Mouse (Mus musculus): ENCODE measurements at regions not wholly inside any gene's neighbourhood (a gene's known extent, or its start where the extent isn't known, plus 50 kb on each side); places are given as distances from the start of the nearest gene placed in this dataset.

DNA sequence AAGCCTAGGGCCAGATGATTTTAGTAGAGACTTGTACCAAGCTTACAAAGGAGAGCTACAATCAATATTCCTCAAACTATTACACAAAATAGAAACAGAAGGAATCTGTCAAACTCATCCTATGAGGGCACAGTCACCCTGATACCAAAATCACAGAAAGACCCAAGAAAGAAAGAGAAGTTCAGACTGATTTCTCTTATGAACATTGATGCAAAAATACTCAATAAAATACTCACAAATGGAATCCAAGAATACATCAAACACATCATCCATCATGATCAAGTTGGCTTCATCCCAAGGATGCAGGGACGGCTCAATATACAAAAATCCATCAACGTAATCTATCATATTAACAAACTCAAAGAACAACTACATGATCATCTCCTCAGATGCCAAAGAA is 377.9 kb upstream of the Ercc4 start:
- H3K36me3 ChIP-seq (replicated peaks; ENCODE audit: control insufficient read depth, insufficient read depth) = no peaks in the 10 kb centered on the region
- no peaks in the 10 kb centered on the region for H3K27me3 ChIP-seq (ENCODE audit: control insufficient read depth, insufficient read depth, low read length)
- DNase-seq (ENCODE audit: low spot score) = no peak
- peaks cover 10% of the 10 kb centered on the region; the same call in 1 of the 2 replicates for H3K9me3 ChIP-seq (ENCODE audit: control insufficient read depth, low read length)
- WGBS = 79% methylated on average over 2 of the region's 2 CpGs
- ATAC-seq (ENCODE audit: low FRiP score) = no peak
- H3K4me1 ChIP-seq (replicated peaks; ENCODE audit: control insufficient read depth, insufficient read depth, low read length) = no peaks in the 10 kb centered on the region
- H3K4me3 ChIP-seq (replicated peaks; ENCODE audit: low read length) = no peak overlapping the region
- no peak overlapping the region for H3K4me2 ChIP-seq (replicated peaks)
- no peak overlapping the region for H3K9ac ChIP-seq
- no peak overlapping the region for H3K27ac ChIP-seq

DNA sequence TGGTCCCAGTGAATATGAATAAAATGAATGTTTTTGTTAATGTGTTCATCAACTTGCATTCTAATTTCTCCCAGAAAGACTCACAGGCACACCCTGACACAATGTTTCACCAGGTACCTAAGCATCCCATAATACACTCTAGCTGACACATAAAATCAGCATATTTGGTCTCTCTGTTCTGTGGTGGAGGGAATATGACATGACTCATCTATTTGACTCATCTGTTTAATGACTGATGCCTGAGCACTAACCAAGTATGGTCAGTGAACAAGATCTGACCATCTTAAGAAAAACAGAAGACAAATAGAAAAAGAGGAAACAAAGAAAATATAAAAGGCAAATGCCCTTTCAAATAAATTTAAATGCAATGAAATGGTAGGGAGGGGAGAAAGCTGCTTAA is 367.0 kb upstream of the Ercc4 start:
- no peak for DNase-seq (ENCODE audit: low spot score)
- H3K4me3 ChIP-seq (replicated peaks; ENCODE audit: low read length) = no peak overlapping the region
- H3K4me2 ChIP-seq (replicated peaks) = no peak overlapping the region
- no peak overlapping the region for H3K27ac ChIP-seq
- no peak for ATAC-seq (ENCODE audit: low FRiP score)
- no peak overlapping the region for H3K9ac ChIP-seq
- H3K27me3 ChIP-seq (ENCODE audit: control insufficient read depth, insufficient read depth, low read length) = no peaks in the 10 kb centered on the region
- no peaks in the 10 kb centered on the region for H3K4me1 ChIP-seq (replicated peaks; ENCODE audit: control insufficient read depth, insufficient read depth, low read length)
- no peaks in the 10 kb centered on the region for H3K9me3 ChIP-seq (ENCODE audit: control insufficient read depth, low read length)
- no peaks in the 10 kb centered on the region for H3K36me3 ChIP-seq (replicated peaks; ENCODE audit: control insufficient read depth, insufficient read depth)

DNA sequence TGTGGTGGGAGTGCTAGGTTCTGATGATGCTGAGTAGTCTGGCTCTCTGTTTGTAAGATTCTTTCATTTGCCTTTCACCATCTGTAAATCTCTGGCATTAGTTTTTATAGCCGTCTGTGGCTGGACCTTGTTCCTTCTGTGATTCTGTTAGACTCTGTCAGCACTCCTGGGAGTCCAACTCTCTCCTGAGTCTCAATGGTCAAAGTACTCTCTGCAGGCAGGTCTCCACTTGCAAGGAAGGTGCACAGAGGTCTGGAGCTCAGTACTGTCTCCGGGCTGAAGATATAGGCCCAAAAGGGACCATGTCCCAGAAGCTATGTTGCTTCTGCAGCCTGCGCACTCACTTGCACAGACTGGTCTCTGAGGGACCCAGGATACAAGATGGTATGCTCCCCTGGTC is 356.3 kb upstream of the Ercc4 start:
- no peak overlapping the region for H3K27ac ChIP-seq
- 99% methylated on average over 3 of the region's 3 CpGs for WGBS
- no peaks in the 10 kb centered on the region for H3K9me3 ChIP-seq (ENCODE audit: control insufficient read depth, low read length)
- ATAC-seq (ENCODE audit: low FRiP score) (no peak), DNase-seq (ENCODE audit: low spot score) (no peak)
- no peak overlapping the region for H3K4me2 ChIP-seq (replicated peaks)
- H3K4me1 ChIP-seq (replicated peaks; ENCODE audit: control insufficient read depth, insufficient read depth, low read length) = no peaks in the 10 kb centered on the region
- no peaks in the 10 kb centered on the region for H3K27me3 ChIP-seq (ENCODE audit: control insufficient read depth, insufficient read depth, low read length)
- no peaks in the 10 kb centered on the region for H3K36me3 ChIP-seq (replicated peaks; ENCODE audit: control insufficient read depth, insufficient read depth)
- no peak overlapping the region for H3K4me3 ChIP-seq (replicated peaks; ENCODE audit: low read length)
- H3K9ac ChIP-seq = no peak overlapping the region

DNA sequence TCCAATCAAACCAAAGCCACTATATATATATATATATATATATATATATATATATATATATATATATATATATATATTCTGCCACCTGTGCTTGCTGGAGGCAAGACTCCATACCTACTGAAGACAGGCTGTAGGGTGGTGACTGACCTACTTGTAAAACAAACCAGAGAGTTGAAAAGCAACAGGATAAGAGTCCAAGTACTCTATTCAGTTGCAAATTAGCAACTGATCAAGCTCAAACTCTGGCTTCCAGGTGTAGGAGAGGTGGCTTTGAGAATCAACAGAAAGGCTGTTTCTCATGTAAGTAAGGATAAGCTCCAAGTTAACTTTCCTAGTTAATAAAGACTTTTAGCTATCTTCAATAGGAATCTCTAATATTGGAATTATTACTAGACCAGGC is 355.1 kb upstream of the Ercc4 start:
- H3K9ac ChIP-seq = no peak overlapping the region
- H3K4me3 ChIP-seq (replicated peaks; ENCODE audit: low read length) = no peak overlapping the region
- no peak overlapping the region for H3K27ac ChIP-seq
- no peaks in the 10 kb centered on the region for H3K27me3 ChIP-seq (ENCODE audit: control insufficient read depth, insufficient read depth, low read length)
- no peak overlapping the region for H3K4me2 ChIP-seq (replicated peaks)
- H3K36me3 ChIP-seq (replicated peaks; ENCODE audit: control insufficient read depth, insufficient read depth) = no peaks in the 10 kb centered on the region
- no peaks in the 10 kb centered on the region for H3K4me1 ChIP-seq (replicated peaks; ENCODE audit: control insufficient read depth, insufficient read depth, low read length)
- no peaks in the 10 kb centered on the region for H3K9me3 ChIP-seq (ENCODE audit: control insufficient read depth, low read length)
- DNase-seq (ENCODE audit: low spot score) = no peak
- ATAC-seq (ENCODE audit: low FRiP score) = no peak

DNA sequence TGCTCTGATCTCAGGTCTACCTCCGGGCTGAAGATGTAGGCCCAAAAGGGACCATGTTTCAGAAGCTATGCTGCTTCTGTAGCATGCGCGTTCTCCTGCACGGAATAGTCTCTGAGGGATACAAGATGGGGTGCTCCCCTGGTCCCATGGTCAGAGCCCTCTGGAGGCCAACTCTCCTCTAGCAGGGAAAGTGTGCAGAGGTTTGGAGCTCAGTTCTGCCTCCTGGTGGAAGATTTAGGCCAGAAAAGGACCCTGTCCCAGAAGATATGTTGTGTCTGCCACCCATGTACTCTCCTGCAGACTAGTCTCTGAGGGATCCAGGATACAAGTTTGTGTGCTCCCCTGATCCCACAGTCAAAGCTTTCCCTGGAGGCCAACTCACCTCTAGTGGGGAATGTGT is 350.9 kb upstream of the Ercc4 start:
- H3K4me3 ChIP-seq (replicated peaks; ENCODE audit: low read length) = no peak overlapping the region
- H3K4me2 ChIP-seq (replicated peaks) = no peak overlapping the region
- no peaks in the 10 kb centered on the region for H3K27me3 ChIP-seq (ENCODE audit: control insufficient read depth, insufficient read depth, low read length)
- no peak overlapping the region for H3K9ac ChIP-seq
- no peaks in the 10 kb centered on the region for H3K36me3 ChIP-seq (replicated peaks; ENCODE audit: control insufficient read depth, insufficient read depth)
- ATAC-seq (ENCODE audit: low FRiP score) = no peak
- no peak overlapping the region for H3K27ac ChIP-seq
- H3K9me3 ChIP-seq (ENCODE audit: control insufficient read depth, low read length) = no peaks in the 10 kb centered on the region
- 90% methylated on average over 4 of the region's 4 CpGs for WGBS
- no peak for DNase-seq (ENCODE audit: low spot score)
- no peaks in the 10 kb centered on the region for H3K4me1 ChIP-seq (replicated peaks; ENCODE audit: control insufficient read depth, insufficient read depth, low read length)

DNA sequence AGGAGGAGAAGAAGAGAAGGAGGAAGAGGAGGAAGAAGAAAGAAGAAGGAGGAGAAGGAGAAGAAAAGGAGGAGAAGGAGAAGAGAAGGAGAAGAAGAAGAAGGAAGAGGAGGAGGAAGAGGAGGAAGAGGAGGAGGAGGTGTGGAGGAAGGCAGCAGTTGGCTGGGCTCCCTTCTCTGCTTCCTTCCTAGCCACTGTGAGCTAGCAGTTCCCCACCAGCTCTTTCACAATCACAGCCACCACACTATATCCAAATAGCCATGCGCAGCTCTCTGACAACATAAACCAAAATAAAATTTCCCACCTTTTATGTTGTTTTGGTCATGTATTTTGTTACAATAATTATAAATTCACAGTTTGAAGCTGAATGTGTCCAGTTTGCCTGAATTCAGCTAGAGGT is 345.3 kb upstream of the Ercc4 start:
- H3K4me3 ChIP-seq (replicated peaks; ENCODE audit: low read length) = no peak overlapping the region
- WGBS = 100% methylated on average over 1 of the region's 1 CpGs
- no peaks in the 10 kb centered on the region for H3K9me3 ChIP-seq (ENCODE audit: control insufficient read depth, low read length)
- no peak overlapping the region for H3K4me2 ChIP-seq (replicated peaks)
- H3K36me3 ChIP-seq (replicated peaks; ENCODE audit: control insufficient read depth, insufficient read depth) = no peaks in the 10 kb centered on the region
- ATAC-seq (ENCODE audit: low FRiP score) (no peak), DNase-seq (ENCODE audit: low spot score) (no peak)
- no peaks in the 10 kb centered on the region for H3K27me3 ChIP-seq (ENCODE audit: control insufficient read depth, insufficient read depth, low read length)
- H3K4me1 ChIP-seq (replicated peaks; ENCODE audit: control insufficient read depth, insufficient read depth, low read length) = no peaks in the 10 kb centered on the region
- no peak overlapping the region for H3K27ac ChIP-seq
- H3K9ac ChIP-seq = no peak overlapping the region

DNA sequence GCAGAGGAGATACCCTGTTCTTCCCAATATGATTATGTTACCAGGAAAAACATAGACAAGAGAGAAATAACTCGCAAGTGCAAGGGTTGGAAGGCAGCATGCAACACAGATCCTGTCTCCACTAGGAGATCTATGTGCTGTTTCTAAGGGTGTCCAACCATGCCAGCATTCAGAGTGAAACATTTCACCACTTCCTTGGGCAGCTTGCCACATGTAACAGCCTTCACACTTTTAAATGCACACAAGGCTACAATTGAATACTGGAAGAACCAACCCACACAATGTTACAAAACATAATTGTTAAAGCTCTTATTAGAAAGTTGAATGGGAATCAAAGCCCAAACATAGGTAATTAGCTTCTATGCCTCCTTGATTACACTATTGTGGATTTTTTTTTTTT is 344.9 kb upstream of the Ercc4 start:
- no peak overlapping the region for H3K4me2 ChIP-seq (replicated peaks)
- H3K27ac ChIP-seq = no peak overlapping the region
- H3K4me3 ChIP-seq (replicated peaks; ENCODE audit: low read length) = no peak overlapping the region
- no peaks in the 10 kb centered on the region for H3K4me1 ChIP-seq (replicated peaks; ENCODE audit: control insufficient read depth, insufficient read depth, low read length)
- H3K9me3 ChIP-seq (ENCODE audit: control insufficient read depth, low read length) = no peaks in the 10 kb centered on the region
- 92% methylated on average over 1 of the region's 1 CpGs for WGBS
- H3K9ac ChIP-seq = no peak overlapping the region
- no peak for DNase-seq (ENCODE audit: low spot score)
- H3K36me3 ChIP-seq (replicated peaks; ENCODE audit: control insufficient read depth, insufficient read depth) = no peaks in the 10 kb centered on the region
- ATAC-seq (ENCODE audit: low FRiP score) = no peak
- no peaks in the 10 kb centered on the region for H3K27me3 ChIP-seq (ENCODE audit: control insufficient read depth, insufficient read depth, low read length)

DNA sequence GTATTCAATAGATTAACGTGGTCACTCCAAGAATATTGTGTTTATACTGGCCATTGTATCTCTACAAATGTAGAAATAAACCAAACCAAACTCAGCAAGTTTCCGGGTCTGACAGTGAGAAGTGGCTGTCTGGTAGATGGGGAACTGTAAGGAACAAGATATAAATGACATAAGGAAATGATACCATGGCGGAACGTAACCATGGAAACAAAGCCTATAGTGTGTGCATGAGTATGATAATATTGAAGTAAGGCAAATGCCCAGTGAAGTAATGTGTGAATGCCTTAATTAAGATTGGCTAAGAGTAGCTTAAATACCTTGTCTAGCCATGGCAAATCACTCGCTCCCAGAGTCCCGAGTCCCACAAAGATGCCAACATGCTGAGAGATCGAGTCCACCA is 342.6 kb upstream of the Ercc4 start:
- H3K36me3 ChIP-seq (replicated peaks; ENCODE audit: control insufficient read depth, insufficient read depth) = no peaks in the 10 kb centered on the region
- H3K4me1 ChIP-seq (replicated peaks; ENCODE audit: control insufficient read depth, insufficient read depth, low read length) = no peaks in the 10 kb centered on the region
- H3K27ac ChIP-seq = no peak overlapping the region
- H3K27me3 ChIP-seq (ENCODE audit: control insufficient read depth, insufficient read depth, low read length) = no peaks in the 10 kb centered on the region
- H3K4me2 ChIP-seq (replicated peaks) = no peak overlapping the region
- 89% methylated on average over 7 of the region's 7 CpGs for WGBS
- H3K9ac ChIP-seq = no peak overlapping the region
- no peak for DNase-seq (ENCODE audit: low spot score)
- H3K4me3 ChIP-seq (replicated peaks; ENCODE audit: low read length) = no peak overlapping the region
- ATAC-seq (ENCODE audit: low FRiP score) = no peak
- H3K9me3 ChIP-seq (ENCODE audit: control insufficient read depth, low read length) = no peaks in the 10 kb centered on the region

DNA sequence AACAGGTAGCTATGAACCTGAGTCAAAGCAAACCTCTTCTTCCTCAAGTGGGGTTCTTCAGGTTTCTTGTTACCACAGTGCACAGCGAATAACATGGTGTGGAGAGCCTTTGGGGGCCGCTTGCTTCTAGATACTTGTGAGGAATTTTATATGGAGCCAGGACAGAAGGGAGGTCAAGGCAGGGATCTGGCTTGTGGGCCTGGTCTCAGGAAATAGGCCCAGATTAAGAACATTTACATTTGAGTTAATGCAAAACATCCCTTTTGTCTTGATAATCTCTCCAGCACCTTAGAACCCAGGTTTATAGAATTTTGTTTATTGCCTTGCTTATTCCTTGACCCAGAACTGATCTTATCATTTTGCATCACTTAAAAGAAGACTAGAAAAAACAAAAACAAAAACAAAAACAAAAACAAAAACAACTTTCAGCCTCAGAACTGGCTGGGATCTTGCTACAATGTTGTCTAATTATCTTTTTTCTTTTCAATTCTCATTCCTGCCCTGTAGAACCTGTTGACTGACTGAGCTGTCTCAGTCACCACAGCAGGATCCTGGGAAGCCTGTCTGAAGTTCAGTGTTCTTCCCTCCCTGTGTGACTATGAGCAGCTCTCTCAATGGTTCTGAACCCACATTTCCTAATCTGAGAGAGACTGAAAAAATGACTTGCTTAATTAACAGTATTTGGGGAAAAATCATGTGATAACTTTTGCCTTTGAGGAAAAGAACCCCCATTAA is 341.2 kb upstream of the Ercc4 start:
- no peaks in the 10 kb centered on the region for H3K4me1 ChIP-seq (replicated peaks; ENCODE audit: control insufficient read depth, insufficient read depth, low read length)
- no peaks in the 10 kb centered on the region for H3K36me3 ChIP-seq (replicated peaks; ENCODE audit: control insufficient read depth, insufficient read depth)
- DNase-seq (ENCODE audit: low spot score) = no peak
- WGBS = 90% methylated on average over 2 of the region's 2 CpGs
- no peaks in the 10 kb centered on the region for H3K9me3 ChIP-seq (ENCODE audit: control insufficient read depth, low read length)
- ATAC-seq (ENCODE audit: low FRiP score) = no peak
- no peak overlapping the region for H3K9ac ChIP-seq
- H3K4me2 ChIP-seq (replicated peaks) = no peak overlapping the region
- H3K27me3 ChIP-seq (ENCODE audit: control insufficient read depth, insufficient read depth, low read length) = no peaks in the 10 kb centered on the region
- H3K4me3 ChIP-seq (replicated peaks; ENCODE audit: low read length) = no peak overlapping the region
- H3K27ac ChIP-seq = no peak overlapping the region

DNA sequence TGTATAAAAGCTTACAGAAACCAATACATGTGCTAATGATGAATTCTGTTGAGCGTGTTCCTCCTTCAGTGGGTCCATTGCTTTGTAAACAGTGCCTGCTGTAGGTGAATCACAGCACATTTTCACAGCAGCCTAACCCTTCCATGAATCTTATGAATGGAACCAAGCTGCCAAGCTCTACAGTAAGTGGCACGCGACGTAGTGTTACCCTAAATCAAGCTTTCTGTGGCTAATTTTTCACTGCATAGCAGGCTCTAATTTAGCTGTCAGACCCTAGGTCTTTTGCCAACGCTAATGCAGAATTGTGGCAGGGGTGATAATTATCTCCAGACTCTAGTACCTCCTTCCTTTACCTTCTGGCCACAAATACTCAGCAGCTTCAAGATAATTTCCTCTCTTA is 339.0 kb upstream of the Ercc4 start:
- Histone ChIP-seq H3K36me3 (replicated peaks; ENCODE audit: control insufficient read depth, insufficient read depth) (no peaks in the 10 kb centered on the region), H3K27me3 (ENCODE audit: control insufficient read depth, insufficient read depth, low read length) (no peaks in the 10 kb centered on the region), H3K27ac (no peak overlapping the region), H3K9ac (no peak overlapping the region), H3K4me1 (replicated peaks; ENCODE audit: control insufficient read depth, insufficient read depth, low read length) (no peaks in the 10 kb centered on the region), H3K4me2 (replicated peaks) (no peak overlapping the region), H3K9me3 (ENCODE audit: control insufficient read depth, low read length) (no peaks in the 10 kb centered on the region), H3K4me3 (replicated peaks; ENCODE audit: low read length) (no peak overlapping the region)
- ATAC-seq (ENCODE audit: low FRiP score) (no peak), DNase-seq (ENCODE audit: low spot score) (no peak)
- 85% methylated on average over 5 of the region's 5 CpGs for WGBS
